Mouse (Mus musculus) neutrophil, adult 5-6 weeks (primary cell): Measurements from ENCODE around the gene Sub1. TPM values are rescaled to one million over a fixed set of nuclear protein-coding genes. Genes with fewer than 3 reads are reported as not detected.

ENCODE experiments used
- ATAC-seq: fragments of 151-379, 151-347 bp; 2 replicates; pipeline ENCODE4 v1.8.0; 2017; ENCODE audit warnings: mild to moderate bottlenecking, moderate TSS enrichment; ENCODE audit not compliant: insufficient number of reproducible peaks, poor library complexity, low FRiP score, severe bottlenecking; ENCODE audit errors: extremely low read depth
- total RNA-seq: library from RNA; stranded (forward); fragments of 200-1000 nt; gene quantifications from 2 replicates; pipeline ENCODE4 v1.2.3, GENCODE M21; 2017

The Sub1 gene
- total RNA-seq: 266 and 304 TPM in 2 replicates

GRCm38 (mm10) chr15:11996883-11997282, at the start of gene Sub1:
TSS of gene Sub1 (minus strand) at chr15:11996983.
- ATAC-seq: no peak

GRCm38 (mm10) chr15:12040407-12040710, 43.6 kb upstream of the Sub1 start:
- ATAC-seq: no peak

GRCm38 (mm10) chr15:12039671-12040406, 43.1 kb upstream of the Sub1 start:
- no peak for ATAC-seq

- ATAC-seq: no peak
Measured at GRCm38 (mm10) chr15:12039256-12039655, 42.5 kb upstream of the Sub1 start.

- no peak for ATAC-seq
Measured at GRCm38 (mm10) chr15:12037866-12038625, 41.3 kb upstream of the Sub1 start.

GRCm38 (mm10) chr15:12037217-12037616, 40.4 kb upstream of the Sub1 start:
- ATAC-seq: peak; percentile 72

- no peak for ATAC-seq
Measured at GRCm38 (mm10) chr15:12036675-12037074, 39.9 kb upstream of the Sub1 start.

- ATAC-seq: peak; percentile 50; the same call in 1 of the 2 replicates
Measured at GRCm38 (mm10) chr15:12034317-12034716, 37.5 kb upstream of the Sub1 start.

GRCm38 (mm10) chr15:12033155-12033554, 36.4 kb upstream of the Sub1 start:
- no peak for ATAC-seq

GRCm38 (mm10) chr15:12032512-12032911, 35.7 kb upstream of the Sub1 start:
- no peak for ATAC-seq

- no peak for ATAC-seq
Measured at GRCm38 (mm10) chr15:12031861-12032260, 35.1 kb upstream of the Sub1 start.

- no peak for ATAC-seq
Measured at GRCm38 (mm10) chr15:12030221-12030620, 33.4 kb upstream of the Sub1 start.

GRCm38 (mm10) chr15:12027807-12028206, 31.0 kb upstream of the Sub1 start:
- ATAC-seq: no peak

GRCm38 (mm10) chr15:12026932-12027450, 30.2 kb upstream of the Sub1 start:
- ATAC-seq: no peak

GRCm38 (mm10) chr15:12026026-12026425, 29.2 kb upstream of the Sub1 start:
- peak; percentile 56; the same call in 1 of the 2 replicates for ATAC-seq

GRCm38 (mm10) chr15:12025341-12025740, 28.6 kb upstream of the Sub1 start:
- no peak for ATAC-seq

GRCm38 (mm10) chr15:12024791-12025268, 28.0 kb upstream of the Sub1 start:
- no peak for ATAC-seq

GRCm38 (mm10) chr15:12019443-12019842, 22.7 kb upstream of the Sub1 start:
- ATAC-seq: no peak

- ATAC-seq: no peak
Measured at GRCm38 (mm10) chr15:12018428-12018757, 21.6 kb upstream of the Sub1 start.
